Mouse (Mus musculus): ENCODE data around the gene Cdk5.

- TF ChIP-seq POLR2A (IDR thresholded peaks at IDR 0.05; ENCODE audit: low read depth, low read length) (no peak; the same call in 1 of the 2 replicates), CTCF (IDR thresholded peaks at IDR 0.05; ENCODE audit: borderline replicate concordance, insufficient read depth, low read length) (no peak)
Observed at GRCm38 (mm10) chr5:24443204-24443603, 19.9 kb upstream of the Cdk5 start.
